Mouse (Mus musculus) stomach, postnatal 0 days (tissue): ENCODE results near the gene R3hdm4. TPM values are rescaled to one million over a fixed set of nuclear protein-coding genes. Genes with fewer than 3 reads are reported as not detected.

Experiments used
- ATAC-seq: fragments of 200-750 bp; cut with Nextera tagmentation; 2 replicates; pipeline ENCODE4 v1.8.0; 2017; ENCODE audit not compliant: low FRiP score, low TSS enrichment
- DNase-seq: peaks from one replicate; pipeline ENCODE4 v3.0.0-alpha.2; 2016; ENCODE audit warnings: low spot score
- H3K27ac ChIP-seq: fragments of 300-500 bp; sonication (generic); replicated peaks from 2 replicates; pipeline ENCODE4 v1.5.1; 2014; ENCODE audit warnings: mild to moderate bottlenecking, control low read depth
- H3K27me3 ChIP-seq: fragments of 300-500 bp; sonication (generic); 2 replicates; pipeline ENCODE4 v1.6.1; 2014; ENCODE audit warnings: low read length; ENCODE audit not compliant: control insufficient read depth, insufficient read depth
- H3K36me3 ChIP-seq: fragments of 300-500 bp; sonication (generic); 2 replicates; pipeline ENCODE4 v1.6.1; 2014; ENCODE audit warnings: low read length, mixed read lengths; ENCODE audit not compliant: control insufficient read depth, insufficient read depth
- H3K4me1 ChIP-seq: fragments of 300-500 bp; sonication (generic); replicated peaks from 2 replicates; pipeline ENCODE4 v1.6.1; 2014; ENCODE audit warnings: antibody characterized with exemption; ENCODE audit not compliant: control insufficient read depth, insufficient read depth
- H3K4me2 ChIP-seq: fragments of 300-500 bp; sonication (generic); replicated peaks from 2 replicates; pipeline ENCODE4 v1.6.1; 2014; ENCODE audit warnings: low read depth, mild to moderate bottlenecking, control low read depth, moderate library complexity
- H3K4me3 ChIP-seq: fragments of 300-500 bp; sonication (generic); 2 replicates; pipeline ENCODE4 v1.5.1; 2014; ENCODE audit warnings: low read depth, low read length, control low read depth
- H3K9ac ChIP-seq: fragments of 300-500 bp; sonication (generic); 2 replicates; pipeline ENCODE4 v1.6.1; 2014; ENCODE audit warnings: mild to moderate bottlenecking, low read length, control low read depth, mixed read lengths
- H3K9me3 ChIP-seq: fragments of 300-500 bp; sonication (generic); 2 replicates; pipeline ENCODE4 v1.6.1; 2016; ENCODE audit warnings: low read length; ENCODE audit not compliant: control insufficient read depth
- CTCF ChIP-seq: IDR thresholded peaks from 2 replicates; pipeline ENCODE4 v1.5.1; 2016; ENCODE audit warnings: antibody characterized with exemption, low read depth, mild to moderate bottlenecking, moderate library complexity
- EP300 ChIP-seq: optimal IDR thresholded peaks from 2 replicates; pipeline ENCODE3; 2016; ENCODE audit warnings: antibody characterized with exemption
- WGBS: fragments of 180-500 bp; shearing (Covaris S2); extraction: QIAGEN DNeasy Blood & Tissue Kit; methylation state at CpG from one replicate; pipeline ENCODE4 v1.1.7; 2014; 5-methylcytosine and 5-hydroxymethylcytosine counted together
- polyA plus RNA-seq: library from polyadenylated mRNA; unstranded; fragments of >200 nt; fragmentation: Nextera tagmentation; extraction: Ambion mirVana; gene quantifications from 2 replicates; pipeline ENCODE4 v1.2.1, GENCODE M21; 2015

The R3hdm4 gene
- 160 and 174 TPM in 2 replicates for polyA plus RNA-seq

DNA sequence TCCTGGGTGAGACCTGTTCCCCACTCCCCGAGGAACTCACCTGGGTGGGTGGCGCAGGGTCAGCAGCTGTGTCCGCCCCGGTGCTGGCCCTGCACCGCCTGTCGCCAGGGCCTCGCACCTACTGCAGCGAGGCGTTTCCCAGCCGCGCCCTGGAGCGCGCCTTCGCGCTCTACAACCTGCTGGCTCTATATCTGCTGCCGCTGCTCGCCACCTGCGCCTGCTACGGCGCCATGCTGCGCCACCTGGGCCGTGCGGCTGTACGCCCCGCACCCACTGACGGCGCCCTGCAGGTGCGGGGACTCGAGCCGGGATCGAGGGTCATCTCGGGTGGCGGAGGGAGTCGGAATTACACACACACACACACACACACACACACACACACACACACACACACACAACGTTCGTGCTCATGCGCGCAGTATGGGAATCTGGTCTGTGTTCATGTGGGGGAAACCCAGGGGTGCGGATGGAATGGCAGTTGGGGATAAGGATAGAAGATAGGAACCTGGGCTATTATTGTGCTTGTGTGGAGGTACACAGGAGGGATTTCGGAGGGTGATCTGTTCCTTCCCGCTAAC is at the start of gene R3hdm4:
R3hdm4 (minus strand) TSS at position 251 of the 578 bp plus-strand sequence.
- ATAC-seq (peak; percentile 12; the same call in 1 of the 2 replicates), DNase-seq (peak; percentile 68)
- H3K36me3 ChIP-seq, result no peaks in the 10 kb centered on the region
- no peaks in the 10 kb centered on the region for H3K9me3 ChIP-seq
- H3K4me3 ChIP-seq, result peak within 1 kb of the TSS; percentile 19
- 4% methylated on average over 26 of the region's 41 CpGs for WGBS
- H3K4me2 ChIP-seq, result peak within 1 kb of the TSS; percentile 41
- H3K27ac ChIP-seq, result no peak within 1 kb of the TSS
- H3K4me1 ChIP-seq, result peaks cover 5% of the 10 kb centered on the region; the same call in 1 of the 2 replicates
- no peak for TF ChIP-seq EP300
- no peak for TF ChIP-seq CTCF
- peaks cover 2% of the 10 kb centered on the region; the same call in 1 of the 2 replicates for H3K27me3 ChIP-seq
- H3K9ac ChIP-seq, result peak within 1 kb of the TSS; percentile 38; the same call in 1 of the 2 replicates

DNA sequence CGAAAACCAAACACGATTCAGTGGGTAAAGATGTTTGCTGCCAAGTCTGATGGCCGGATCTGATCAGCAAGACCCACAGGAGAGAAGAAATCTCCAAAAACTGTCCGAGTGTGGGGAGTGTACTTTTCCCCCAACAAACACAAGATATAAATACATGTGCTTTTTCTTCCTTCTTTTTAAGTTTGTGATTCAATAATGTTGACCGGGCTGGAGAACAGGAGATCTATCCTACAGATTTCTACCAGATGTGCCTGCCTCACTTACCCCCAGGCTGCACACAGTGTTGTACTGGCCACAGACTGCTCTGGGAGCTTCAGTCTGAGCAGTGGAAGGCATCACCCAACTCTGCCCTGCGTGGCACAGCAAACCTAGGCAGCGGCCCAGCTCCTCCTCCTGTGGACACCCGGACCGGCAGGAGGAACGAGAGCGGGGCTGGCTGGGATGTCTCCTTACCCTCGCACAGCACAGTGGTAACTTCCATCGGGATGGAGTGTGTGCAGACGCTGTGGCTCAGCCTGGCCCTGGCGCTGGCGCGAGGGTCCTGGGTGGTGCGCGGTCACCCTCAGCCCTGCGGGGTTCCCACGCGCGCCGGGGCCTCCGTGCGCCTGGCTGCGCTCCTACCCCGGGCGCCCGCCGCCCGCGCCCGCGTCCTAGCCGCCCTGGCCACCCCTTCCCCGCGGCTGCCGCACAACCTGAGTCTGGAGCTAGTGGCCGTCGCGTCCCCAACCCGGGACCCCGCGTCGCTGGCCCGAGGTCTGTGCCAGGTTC is 49.6 kb upstream of the R3hdm4 start, which contains the start of gene Grin3b:
Grin3b (plus strand) TSS at position 301 of the 768 bp plus-strand sequence.
- H3K4me1 ChIP-seq, result no peaks in the 10 kb centered on the region
- H3K4me2 ChIP-seq, result peak within 1 kb of the TSS; percentile 64
- H3K27me3 ChIP-seq, result no peaks in the 10 kb centered on the region
- H3K27ac ChIP-seq, result no peak within 1 kb of the TSS
- DNase-seq (no peak), ATAC-seq (peak; percentile 11; the same call in 1 of the 2 replicates)
- no peak for TF ChIP-seq EP300
- no peak for TF ChIP-seq CTCF
- H3K9ac ChIP-seq, result peak within 1 kb of the TSS; percentile 47
- peaks cover 16% of the 10 kb centered on the region for H3K36me3 ChIP-seq
- 6% methylated on average over 38 of the region's 47 CpGs for WGBS
- H3K9me3 ChIP-seq, result no peaks in the 10 kb centered on the region
- peak within 1 kb of the TSS; percentile 36 for H3K4me3 ChIP-seq

DNA sequence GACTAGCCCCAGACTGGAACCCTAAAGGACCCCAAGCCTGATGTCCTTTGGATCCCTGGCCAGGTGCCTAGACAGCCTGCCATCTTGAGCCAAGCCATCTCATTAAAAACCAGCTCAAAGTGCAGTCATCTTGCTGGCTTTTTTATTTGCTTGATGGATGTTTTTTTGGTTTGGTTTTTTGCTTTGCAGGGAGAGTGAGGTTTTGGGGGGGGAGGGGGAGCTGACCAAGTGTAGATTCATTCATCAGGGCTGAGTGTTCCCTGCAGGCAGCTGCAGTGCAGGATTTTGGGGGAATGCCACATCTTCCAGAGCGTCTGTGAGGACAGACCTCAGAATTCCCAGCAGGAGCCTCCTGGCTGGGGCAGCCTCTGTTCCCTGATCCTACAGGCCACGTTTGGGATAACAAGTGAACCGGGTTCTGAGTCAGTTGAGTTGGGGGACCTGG is 48.1 kb upstream of the R3hdm4 start:
- DNase-seq (no peak), ATAC-seq (no peak)
- Histone ChIP-seq H3K4me3 (no peak overlapping the region), H3K9ac (no peak overlapping the region), H3K4me2 (no peak overlapping the region), H3K27ac (no peak overlapping the region), H3K27me3 (no peaks in the 10 kb centered on the region), H3K9me3 (no peaks in the 10 kb centered on the region), H3K4me1 (no peaks in the 10 kb centered on the region), H3K36me3 (peaks cover 15% of the 10 kb centered on the region)
- TF ChIP-seq EP300 (no peak), CTCF (peak; percentile 32; the same call in 1 of the 2 replicates)
- WGBS, result 17% methylated on average over 3 of the region's 3 CpGs

DNA sequence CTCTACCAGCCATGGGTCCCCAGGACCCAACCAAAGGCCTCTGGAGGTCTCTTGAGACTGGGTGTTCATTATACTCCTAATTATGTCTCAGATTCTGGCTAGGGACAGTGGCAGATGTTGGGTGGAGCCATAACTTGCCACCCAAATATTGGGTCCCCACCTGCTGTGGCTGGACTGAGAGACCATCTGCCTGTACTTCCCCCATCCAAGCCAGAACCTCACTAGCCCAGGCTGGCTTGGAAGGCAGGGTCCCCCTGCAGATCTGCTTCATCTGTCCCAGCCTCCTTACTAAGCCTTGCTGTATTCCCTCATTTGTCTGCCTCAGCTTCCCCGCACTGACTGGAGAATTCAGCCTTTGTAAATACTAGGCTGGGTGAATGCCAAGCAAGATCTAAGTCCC is 47.2 kb upstream of the R3hdm4 start:
- no peaks in the 10 kb centered on the region for H3K9me3 ChIP-seq
- no peak for ATAC-seq

DNA sequence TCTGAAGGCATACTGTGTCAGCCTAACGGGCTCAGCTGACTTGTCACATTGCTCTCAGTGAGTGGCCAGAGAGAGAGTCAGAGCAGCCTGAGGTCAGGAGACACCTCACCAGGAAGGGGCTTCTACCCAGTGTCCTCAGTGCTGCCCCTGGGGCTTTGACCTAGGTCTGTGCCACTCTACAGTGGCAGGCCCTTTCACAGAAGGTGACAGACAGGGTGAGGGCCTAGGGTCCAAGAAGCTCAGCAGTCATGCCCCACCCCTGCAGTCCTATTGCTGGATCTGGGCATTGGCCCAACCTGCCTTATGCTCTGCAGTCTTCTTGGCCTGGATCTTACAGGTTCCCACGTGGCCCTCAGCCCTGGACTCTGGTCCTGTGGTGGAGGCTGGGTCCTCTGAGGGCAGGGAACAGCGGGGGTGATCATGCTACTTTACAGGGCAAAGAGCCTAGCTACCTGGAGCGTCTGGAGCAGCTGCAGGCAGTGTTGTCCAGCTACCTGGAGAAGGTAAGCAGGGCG is 45.9 kb upstream of the R3hdm4 start:
- Histone ChIP-seq H3K27me3 (no peaks in the 10 kb centered on the region), H3K4me3 (no peak overlapping the region), H3K4me1 (no peaks in the 10 kb centered on the region), H3K9ac (no peak overlapping the region), H3K27ac (no peak overlapping the region), H3K4me2 (no peak overlapping the region), H3K36me3 (peaks cover 18% of the 10 kb centered on the region), H3K9me3 (no peaks in the 10 kb centered on the region)
- no peak for TF ChIP-seq EP300
- TF ChIP-seq CTCF, result no peak
- 90% methylated on average over 5 of the region's 5 CpGs for WGBS
- DNase-seq, result no peak
- ATAC-seq, result no peak

More for the DNA sequence above, 47.2 kb upstream of the R3hdm4 start:
- Histone ChIP-seq H3K4me2 (no peak overlapping the region), H3K4me3 (no peak overlapping the region), H3K4me1 (no peaks in the 10 kb centered on the region), H3K9ac (no peak overlapping the region), H3K36me3 (peaks cover 15% of the 10 kb centered on the region), H3K27ac (no peak overlapping the region), H3K27me3 (no peaks in the 10 kb centered on the region)
- TF ChIP-seq EP300, result no peak
- TF ChIP-seq CTCF, result no peak
- no peak for DNase-seq
- WGBS, result 65% methylated on average over 1 of the region's 1 CpGs
